Mouse (Mus musculus) liver, embryonic 12.5 days (tissue): ENCODE data around the gene Gcc2. TPM values are rescaled to one million over a fixed set of nuclear protein-coding genes. Genes with fewer than 3 reads are reported as not detected.
A peak's percentile ranks its signal among the peaks of the same experiment; 100 is the strongest.
"Not testable (repeated sequence)": the region's sequence is repeated elsewhere in the genome, so short reads cannot be mapped to it uniquely, and the experiment has no call there.

Experiments used
- ATAC-seq: fragments of 200-750 bp; cut with Nextera tagmentation; 2 replicates; pipeline ENCODE4 v1.8.0; 2017; ENCODE audit warnings: moderate number of reproducible peaks, mild to moderate bottlenecking, moderate library complexity
- H3K27ac ChIP-seq: fragments of 300-500 bp; sonication (generic); 2 replicates; pipeline ENCODE4 v1.5.1; 2016; ENCODE audit warnings: mild to moderate bottlenecking
- H3K27me3 ChIP-seq: fragments of 300-500 bp; sonication (generic); replicated peaks from 2 replicates; pipeline ENCODE4 v1.6.1; 2016; ENCODE audit warnings: mild to moderate bottlenecking, moderate library complexity
- H3K36me3 ChIP-seq: fragments of 300-500 bp; sonication (generic); 2 replicates; pipeline ENCODE4 v1.6.1; 2016; ENCODE audit warnings: mild to moderate bottlenecking, moderate library complexity
- H3K4me1 ChIP-seq: fragments of 300-500 bp; sonication (generic); 2 replicates; pipeline ENCODE4 v1.6.1; 2016
- H3K4me2 ChIP-seq: fragments of 300-500 bp; sonication (generic); 2 replicates; pipeline ENCODE4 v1.6.1; 2016; ENCODE audit warnings: mild to moderate bottlenecking, moderate library complexity
- H3K4me3 ChIP-seq: fragments of 300-500 bp; sonication (generic); 2 replicates; pipeline ENCODE4 v1.5.1; 2016; ENCODE audit warnings: mild to moderate bottlenecking, moderate library complexity
- H3K9ac ChIP-seq: fragments of 300-500 bp; sonication (generic); 2 replicates; pipeline ENCODE4 v1.6.1; 2016; ENCODE audit warnings: mild to moderate bottlenecking, moderate library complexity
- H3K9me3 ChIP-seq: fragments of 300-500 bp; sonication (generic); replicated peaks from 2 replicates; pipeline ENCODE4 v1.6.1; 2016; ENCODE audit warnings: mild to moderate bottlenecking, moderate library complexity
- WGBS: fragments of 180-500 bp; shearing (Covaris S2); methylation state at CpG from one replicate; pipeline ENCODE4 v1.1.7; 2016; ENCODE audit not compliant: insufficient replicate concordance; 5-methylcytosine and 5-hydroxymethylcytosine counted together
- polyA plus RNA-seq: library from polyadenylated mRNA; unstranded; fragments of >200 nt; fragmentation: Nextera tagmentation; extraction: Ambion mirVana; gene quantifications from 2 replicates; pipeline ENCODE4 v1.2.1, GENCODE M21; 2016

Gene Gcc2
- polyA plus RNA-seq, 1 experiment from 2014 or later = 33.6 TPM

GRCm38 (mm10) chr10:58221571-58221970 lies 33.7 kb upstream of the Gcc2 start:
- not testable (repeated sequence) for H3K27me3 ChIP-seq, H3K9ac ChIP-seq, H3K9me3 ChIP-seq, H3K4me1 ChIP-seq, H3K36me3 ChIP-seq, ATAC-seq, H3K4me2 ChIP-seq, H3K27ac ChIP-seq, H3K4me3 ChIP-seq
- WGBS = 76% methylated on average over 2 of the region's 2 CpGs

GRCm38 (mm10) chr10:58223161-58223560 lies 32.1 kb upstream of the Gcc2 start:
- not testable (repeated sequence) for ATAC-seq, H3K36me3 ChIP-seq, H3K9me3 ChIP-seq, H3K9ac ChIP-seq, H3K27ac ChIP-seq, H3K4me2 ChIP-seq, H3K4me3 ChIP-seq, H3K4me1 ChIP-seq, H3K27me3 ChIP-seq
- WGBS = 59% methylated on average over 4 of the region's 6 CpGs

DNA sequence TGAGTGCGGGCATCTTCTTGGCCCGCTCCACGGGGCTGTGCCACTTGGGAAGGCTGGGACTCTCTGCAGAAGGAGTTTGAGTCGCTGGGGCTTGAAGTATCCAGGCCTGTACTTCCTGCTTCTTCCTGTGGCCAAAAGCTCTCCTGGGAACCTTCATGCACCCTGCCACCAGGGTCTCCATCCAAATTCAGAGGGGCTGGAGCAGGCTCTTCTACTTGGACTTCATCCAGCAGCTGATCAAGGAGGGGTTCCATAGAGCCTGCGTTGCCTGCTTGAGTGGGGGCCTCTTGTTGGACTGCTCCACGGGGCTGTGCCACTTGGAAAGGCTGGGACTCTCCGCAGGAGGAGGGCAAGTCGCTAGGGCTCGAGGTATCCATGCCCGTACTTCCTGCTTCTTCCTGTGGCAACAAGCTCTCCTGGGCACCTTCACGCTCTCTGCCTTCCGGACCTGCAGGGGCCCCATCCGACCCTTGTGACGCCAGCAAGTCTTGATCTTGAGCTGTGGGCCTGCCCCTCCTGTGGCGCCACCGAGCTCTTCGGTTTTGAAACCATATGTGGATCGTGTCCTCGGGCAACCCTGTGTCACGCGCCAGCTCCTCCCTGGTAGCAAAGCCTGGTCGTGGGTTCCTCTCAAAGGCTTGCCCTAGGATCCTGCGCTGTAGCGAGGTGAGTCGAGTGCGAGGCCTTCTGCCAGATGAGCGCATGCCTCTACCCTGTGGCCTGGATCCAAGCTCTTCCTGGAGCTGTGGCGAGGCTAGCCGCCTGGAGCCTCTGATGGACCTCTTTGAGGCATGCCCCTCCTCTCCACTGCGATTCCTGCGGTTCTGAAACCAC lies 31.1 kb upstream of the Gcc2 start:
- not testable (repeated sequence) for H3K4me3 ChIP-seq, H3K9ac ChIP-seq, ATAC-seq, H3K4me1 ChIP-seq, H3K36me3 ChIP-seq, H3K4me2 ChIP-seq, H3K27me3 ChIP-seq, H3K9me3 ChIP-seq, H3K27ac ChIP-seq
- WGBS = 71% methylated on average over 31 of the region's 31 CpGs

DNA sequence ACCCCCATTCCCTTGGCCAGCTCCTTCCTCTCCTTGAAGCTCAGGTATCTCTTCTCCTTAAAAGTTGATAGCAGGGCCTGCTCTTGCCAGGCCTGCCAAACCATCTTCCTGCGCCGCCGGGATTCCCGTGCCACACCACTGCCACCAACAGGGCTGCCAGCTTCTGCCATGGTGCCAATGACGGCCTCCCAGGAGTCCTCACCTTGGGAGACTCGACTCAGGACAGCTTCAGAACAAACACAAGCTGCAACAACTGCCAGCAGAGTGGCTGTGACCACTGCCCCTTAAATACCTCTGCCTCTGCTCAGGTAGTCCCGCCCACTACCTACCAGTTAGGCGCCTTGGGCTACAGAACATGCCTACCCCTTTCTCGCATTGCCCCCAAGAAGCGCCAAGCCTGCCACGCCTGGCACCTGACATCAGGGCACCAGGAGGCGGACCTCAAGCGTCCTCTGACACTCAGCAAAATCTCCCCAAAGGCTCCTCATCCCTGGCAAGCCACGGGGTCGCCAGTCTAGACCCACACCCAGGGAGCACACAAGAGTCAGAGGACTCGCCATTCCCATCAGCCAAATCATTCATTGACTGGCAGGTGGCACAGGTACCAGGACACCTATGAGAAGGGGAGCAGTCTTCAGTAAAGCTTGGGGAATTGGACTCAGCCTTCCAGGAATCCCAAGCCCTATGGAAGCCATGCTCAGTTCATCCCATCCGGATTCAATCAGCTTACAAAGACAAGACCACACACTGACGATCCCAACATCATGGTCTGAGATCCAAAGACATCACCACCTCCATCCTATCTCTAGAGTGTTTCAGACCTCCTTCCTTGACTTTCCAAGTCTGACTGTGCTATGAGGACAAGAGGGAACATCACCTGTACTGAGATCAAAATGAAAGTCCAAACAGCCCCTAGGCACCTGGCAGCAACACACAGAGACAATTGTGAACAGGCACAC lies 30.2 kb upstream of the Gcc2 start, which contains the start of gene AW822073:
Gene AW822073 (minus strand): TSS at position 104 of the 959 bp plus-strand sequence.
- not testable (repeated sequence) for H3K27me3 ChIP-seq, H3K9ac ChIP-seq, H3K4me2 ChIP-seq, H3K9me3 ChIP-seq, H3K4me3 ChIP-seq, H3K27ac ChIP-seq, H3K36me3 ChIP-seq, H3K4me1 ChIP-seq, ATAC-seq
- 66% methylated on average over 18 of the region's 18 CpGs for WGBS

GRCm38 (mm10) chr10:58226357-58226756 lies 28.9 kb upstream of the Gcc2 start:
- not testable (repeated sequence) for H3K27me3 ChIP-seq, ATAC-seq, H3K9ac ChIP-seq, H3K4me2 ChIP-seq, H3K9me3 ChIP-seq, H3K4me3 ChIP-seq, H3K27ac ChIP-seq, H3K36me3 ChIP-seq, H3K4me1 ChIP-seq
- 62% methylated on average over 4 of the region's 4 CpGs for WGBS

GRCm38 (mm10) chr10:58227798-58228197 lies 27.5 kb upstream of the Gcc2 start:
- ATAC-seq = not testable (repeated sequence)

GRCm38 (mm10) chr10:58230021-58230420 lies 25.3 kb upstream of the Gcc2 start:
- not testable (repeated sequence) for H3K9ac ChIP-seq, H3K27ac ChIP-seq, H3K4me3 ChIP-seq, ATAC-seq, H3K4me2 ChIP-seq, H3K36me3 ChIP-seq, H3K4me1 ChIP-seq, H3K27me3 ChIP-seq
- peaks cover 19% of the 10 kb centered on the region for H3K9me3 ChIP-seq
- 45% methylated on average over 3 of the region's 3 CpGs for WGBS

More at GRCm38 (mm10) chr10:58227798-58228197, 27.5 kb upstream of the Gcc2 start:
- H3K9me3 ChIP-seq = peaks cover 19% of the 10 kb centered on the region
- H3K4me2 ChIP-seq, H3K36me3 ChIP-seq, H3K27me3 ChIP-seq, H3K4me1 ChIP-seq, H3K4me3 ChIP-seq, H3K27ac ChIP-seq, H3K9ac ChIP-seq: not testable (repeated sequence)
- 66% methylated on average over 2 of the region's 6 CpGs for WGBS

- H3K9me3 ChIP-seq = peaks cover 19% of the 10 kb centered on the region
- not testable (repeated sequence) for H3K4me1 ChIP-seq, H3K9ac ChIP-seq, H3K4me3 ChIP-seq, H3K4me2 ChIP-seq, H3K27ac ChIP-seq, H3K27me3 ChIP-seq, H3K36me3 ChIP-seq
- ATAC-seq = peak; percentile 36
- 71% methylated on average over 5 of the region's 7 CpGs for WGBS
Observed at GRCm38 (mm10) chr10:58231088-58231487, 24.2 kb upstream of the Gcc2 start.

DNA sequence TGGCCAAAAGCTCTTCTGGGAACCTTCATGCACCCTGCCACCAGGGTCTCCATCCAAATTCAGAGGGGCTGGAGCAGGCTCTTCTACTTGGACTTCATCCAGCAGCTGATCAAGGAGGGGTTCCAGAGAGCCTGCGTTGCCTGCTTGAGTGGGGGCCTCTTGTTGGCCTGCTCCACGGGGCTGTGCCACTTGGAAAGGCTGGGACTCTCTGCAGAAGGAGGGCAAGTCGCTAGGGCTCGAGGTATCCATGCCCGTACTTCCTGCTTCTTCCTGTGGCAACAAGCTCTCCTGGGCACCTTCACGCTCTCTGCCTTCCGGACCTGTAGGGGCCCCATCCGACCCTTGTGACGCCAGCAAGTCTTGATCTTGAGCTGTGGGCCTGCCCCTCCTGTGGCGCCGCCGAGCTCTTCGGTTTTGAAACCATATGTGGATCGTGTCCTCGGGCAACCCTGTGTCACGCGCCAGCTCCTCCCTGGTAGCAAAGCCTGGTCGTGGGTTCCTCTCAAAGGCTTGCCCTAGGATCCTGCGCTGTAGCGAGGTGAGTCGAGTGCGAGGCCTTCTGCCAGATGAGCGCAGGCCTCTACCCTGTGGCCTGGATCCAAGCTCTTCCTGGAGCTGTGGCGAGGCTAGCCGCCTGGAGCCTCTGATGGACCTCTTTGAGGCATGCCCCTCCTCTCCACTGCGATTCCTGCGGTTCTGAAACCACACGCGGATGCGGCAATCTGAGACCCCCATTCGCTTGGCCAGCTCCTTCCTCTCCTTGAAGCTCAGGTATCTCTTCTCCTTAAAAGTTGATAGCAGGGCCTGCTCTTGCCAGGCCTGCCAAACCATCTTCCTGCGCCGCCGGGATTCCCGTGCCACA lies 23.3 kb upstream of the Gcc2 start:
- peak; percentile 73 for ATAC-seq
- not testable (repeated sequence) for H3K27ac ChIP-seq, H3K27me3 ChIP-seq, H3K4me1 ChIP-seq, H3K4me3 ChIP-seq, H3K9ac ChIP-seq, H3K4me2 ChIP-seq, H3K36me3 ChIP-seq
- WGBS = 77% methylated on average over 35 of the region's 35 CpGs
- H3K9me3 ChIP-seq = peaks cover 19% of the 10 kb centered on the region

- not testable (repeated sequence) for H3K4me1 ChIP-seq, H3K36me3 ChIP-seq, H3K27ac ChIP-seq, H3K9ac ChIP-seq, H3K27me3 ChIP-seq, H3K4me3 ChIP-seq, H3K4me2 ChIP-seq
- WGBS = 62% methylated on average over 6 of the region's 8 CpGs
- H3K9me3 ChIP-seq = peaks cover 19% of the 10 kb centered on the region
- peak; percentile 51 for ATAC-seq
Observed at GRCm38 (mm10) chr10:58232641-58232969, 22.7 kb upstream of the Gcc2 start, which contains the start of gene Duxf3. Duxf3 (minus strand) TSS chr10:58232675.

GRCm38 (mm10) chr10:58233054-58233739 lies 22.1 kb upstream of the Gcc2 start:
- 60% methylated on average over 10 of the region's 10 CpGs for WGBS

More at GRCm38 (mm10) chr10:58233054-58233739, 22.1 kb upstream of the Gcc2 start:
- H3K27me3 ChIP-seq, H3K4me2 ChIP-seq, H3K4me3 ChIP-seq, H3K9ac ChIP-seq, H3K4me1 ChIP-seq, H3K27ac ChIP-seq, H3K36me3 ChIP-seq: not testable (repeated sequence)
- peaks cover 19% of the 10 kb centered on the region for H3K9me3 ChIP-seq
- ATAC-seq = peak; percentile 53
